Mouse (Mus musculus): Measurements from ENCODE around the gene Ankrd1.

Ankrd1 gene

GRCm38 (mm10) chr19:36110465-36110864, 9.4 kb downstream of the Ankrd1 start:
- DNase-seq (ENCODE audit: low read depth, low spot score): no peak

GRCm38 (mm10) chr19:36109318-36109944, 10.5 kb downstream of the Ankrd1 start:
- DNase-seq (ENCODE audit: low read depth, low spot score): no peak

GRCm38 (mm10) chr19:36103909-36104308, 16.0 kb downstream of the Ankrd1 start:
- no peak for DNase-seq (ENCODE audit: low read depth, low spot score)

- no peak for DNase-seq (ENCODE audit: low read depth, low spot score)
These were observed 21.0 kb downstream of the Ankrd1 start for GRCm38 (mm10) chr19:36098916-36099315.

- DNase-seq (ENCODE audit: low read depth, low spot score): no peak
These were observed 21.6 kb downstream of the Ankrd1 start for GRCm38 (mm10) chr19:36098265-36098664.

- no peak for DNase-seq (ENCODE audit: low read depth, low spot score)
These were observed 22.7 kb downstream of the Ankrd1 start for GRCm38 (mm10) chr19:36097194-36097593.

- peak; percentile 53 for DNase-seq (ENCODE audit: low read depth, low spot score)
These were observed 29.1 kb downstream of the Ankrd1 start for GRCm38 (mm10) chr19:36090781-36091180.

- peak; percentile 94 for DNase-seq (ENCODE audit: low read depth, low spot score)
These were observed 36.4 kb downstream of the Ankrd1 start, which contains the start of gene Rpp30 for GRCm38 (mm10) chr19:36083262-36084225. Gene Rpp30 (plus strand): TSS chr19:36083716.

- peak; percentile 79 for DNase-seq (ENCODE audit: low read depth, low spot score)
These were observed 37.2 kb downstream of the Ankrd1 start for GRCm38 (mm10) chr19:36082606-36083261.

GRCm38 (mm10) chr19:36062801-36063529, 56.9 kb downstream of the Ankrd1 start:
- DNase-seq (ENCODE audit: low read depth, low spot score): no peak

All from ZHBTc4 (cell line).